Mouse (Mus musculus) kidney, adult 2 months (tissue): ENCODE data around the gene Atp1b2.

Experiments used
- CTCF ChIP-seq: fragments of 200-500 bp; conservative IDR thresholded peaks from 2 replicates; pipeline ENCODE4 v1.5.1; 2011; ENCODE audit warnings: low read depth, mild to moderate bottlenecking, control low read depth, low read length, moderate library complexity, mixed read lengths; ENCODE audit not compliant: insufficient read depth, insufficient read length
- POLR2A ChIP-seq: fragments of 200-500 bp; IDR thresholded peaks from one replicate; pipeline ENCODE4 v1.6.1; 2011; ENCODE audit warnings: low read depth, low read length, control low read depth

DNA sequence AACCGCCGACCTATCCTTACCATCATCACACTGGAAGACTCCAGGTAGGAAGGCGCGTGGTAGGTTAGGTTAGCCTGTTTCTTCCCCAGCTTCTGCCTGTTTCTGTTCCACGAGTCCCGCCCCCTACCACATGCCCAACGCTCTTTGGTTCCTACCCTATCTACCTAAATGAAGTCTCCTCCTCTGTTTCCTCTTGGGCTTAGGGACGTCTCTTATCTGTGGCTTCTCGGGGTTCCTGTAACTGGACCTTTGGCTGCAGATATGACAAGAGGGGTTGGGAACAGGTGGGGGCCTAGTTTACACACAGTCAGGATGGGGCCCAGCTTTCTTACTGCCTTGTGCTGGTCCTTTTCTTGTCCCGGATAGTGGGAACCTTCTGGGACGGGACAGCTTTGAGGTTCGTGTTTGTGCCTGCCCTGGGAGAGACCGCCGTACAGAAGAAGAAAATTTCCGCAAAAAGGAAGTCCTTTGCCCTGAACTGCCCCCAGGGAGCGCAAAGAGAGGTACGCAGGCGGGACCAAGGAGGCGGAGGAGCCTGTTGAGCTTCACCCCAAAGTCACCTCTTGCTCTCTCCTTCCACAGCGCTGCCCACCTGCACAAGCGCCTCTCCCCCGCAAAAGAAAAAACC is 16.4 kb downstream of the Atp1b2 start:
- TF ChIP-seq CTCF (no peak), POLR2A (no peak)
